Mouse (Mus musculus): ENCODE results near the gene Zfp146. TPM values are rescaled to one million over a fixed set of nuclear protein-coding genes. Genes with fewer than 3 reads are reported as not detected.
"Not testable (repeated sequence)": the region's sequence is repeated elsewhere in the genome, so short reads cannot be mapped to it uniquely, and the experiment has no call there.

Gene Zfp146
- polyA plus RNA-seq (2015; fragmentation: Nextera tagmentation; extraction: Ambion mirVana): 17.4 and 18.0 TPM in 2 replicates

DNA sequence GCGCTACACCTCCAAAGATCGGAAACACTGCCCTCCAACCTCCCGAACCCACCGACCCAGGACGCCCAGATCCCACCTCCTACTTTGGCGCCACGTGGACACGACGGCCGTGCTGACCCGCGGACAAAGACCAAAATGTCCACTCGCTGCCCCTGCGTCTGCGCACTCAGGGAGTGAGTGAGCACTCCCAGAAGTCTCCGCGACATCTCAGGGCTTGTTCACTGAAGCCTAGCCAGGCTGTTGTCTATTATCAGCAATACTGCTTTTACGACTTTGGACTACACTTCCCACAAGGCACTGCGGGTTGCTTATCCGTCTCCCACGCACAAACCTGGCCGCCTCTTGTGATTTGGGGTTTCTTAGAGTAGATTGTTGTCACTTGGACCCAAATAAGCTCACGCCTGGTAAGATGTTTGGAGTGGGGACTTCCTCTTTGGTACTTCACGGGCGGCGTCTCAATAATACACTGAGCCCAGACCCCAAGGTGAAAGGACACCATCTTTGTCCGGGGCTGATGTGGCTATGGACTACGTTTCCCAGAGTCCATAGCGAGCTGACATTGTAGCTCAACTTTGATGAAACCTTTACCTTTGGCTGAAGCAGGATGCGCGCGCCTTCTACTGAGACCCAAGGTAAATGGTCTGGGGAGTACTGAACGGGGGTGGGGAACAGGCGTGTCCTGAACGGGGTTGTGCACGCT lies at the start of gene Zfp146:
TSS of gene Zfp146 (minus strand) at position 168 of the 700 bp plus-strand sequence.
- peak within 1 kb of the TSS; percentile 88 for H3K9ac ChIP-seq (replicated peaks; ENCODE audit: low read depth, low read length)
- peak; percentile 97 for ATAC-seq
- H3K4me3 ChIP-seq (replicated peaks; ENCODE audit: low read length): peak within 1 kb of the TSS; percentile 59
- H3K27ac ChIP-seq (ENCODE audit: low read length): peak within 1 kb of the TSS; percentile 91
- H3K4me2 ChIP-seq (ENCODE audit: low read length): peak within 1 kb of the TSS; percentile 64
- peaks cover 20% of the 10 kb centered on the region for H3K4me1 ChIP-seq (replicated peaks; ENCODE audit: control insufficient read depth, insufficient read depth, low read length)
- peaks cover 12% of the 10 kb centered on the region for H3K9me3 ChIP-seq (ENCODE audit: control insufficient read depth, low read length)
- under 1% methylated on average over 36 of the region's 36 CpGs for WGBS
- peaks cover 20% of the 10 kb centered on the region for H3K36me3 ChIP-seq (ENCODE audit: control insufficient read depth, insufficient read depth)
- H3K27me3 ChIP-seq (replicated peaks; ENCODE audit: control insufficient read depth, insufficient read depth, low read length): no peaks in the 10 kb centered on the region

DNA sequence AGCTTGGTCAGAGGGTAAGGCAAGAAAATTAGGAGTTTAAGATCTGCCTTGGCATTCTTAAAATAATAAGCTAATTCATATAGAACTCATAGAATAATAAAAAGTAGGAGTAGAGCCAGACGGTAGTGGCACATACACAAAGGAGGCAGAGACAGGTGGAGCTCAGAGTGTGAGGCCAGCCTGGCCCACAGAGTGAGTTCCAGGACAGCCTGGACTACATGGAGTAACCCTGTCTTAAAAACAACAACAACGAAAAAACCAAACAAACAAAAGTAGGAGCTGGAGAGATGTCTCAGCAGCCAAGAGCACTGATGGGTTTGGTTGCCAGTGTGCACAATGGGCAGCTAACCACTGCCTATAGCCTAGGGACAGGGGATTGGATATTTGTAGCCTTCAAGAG lies 47.7 kb upstream of the Zfp146 start:
- Histone ChIP-seq H3K27me3 (replicated peaks; ENCODE audit: control insufficient read depth, insufficient read depth, low read length) (no peaks in the 10 kb centered on the region), H3K4me3 (replicated peaks; ENCODE audit: low read length) (no peak overlapping the region), H3K9ac (replicated peaks; ENCODE audit: low read depth, low read length) (no peak overlapping the region), H3K4me1 (replicated peaks; ENCODE audit: control insufficient read depth, insufficient read depth, low read length) (peaks cover 8% of the 10 kb centered on the region), H3K9me3 (ENCODE audit: control insufficient read depth, low read length) (no peaks in the 10 kb centered on the region), H3K36me3 (ENCODE audit: control insufficient read depth, insufficient read depth) (no peaks in the 10 kb centered on the region), H3K27ac (ENCODE audit: low read length) (no peak overlapping the region), H3K4me2 (ENCODE audit: low read length) (no peak overlapping the region)
- 78% methylated on average over 2 of the region's 2 CpGs for WGBS
- 0 out of 2 replicates have a peak, but pooled peaks have one; percentile 26 for ATAC-seq

DNA sequence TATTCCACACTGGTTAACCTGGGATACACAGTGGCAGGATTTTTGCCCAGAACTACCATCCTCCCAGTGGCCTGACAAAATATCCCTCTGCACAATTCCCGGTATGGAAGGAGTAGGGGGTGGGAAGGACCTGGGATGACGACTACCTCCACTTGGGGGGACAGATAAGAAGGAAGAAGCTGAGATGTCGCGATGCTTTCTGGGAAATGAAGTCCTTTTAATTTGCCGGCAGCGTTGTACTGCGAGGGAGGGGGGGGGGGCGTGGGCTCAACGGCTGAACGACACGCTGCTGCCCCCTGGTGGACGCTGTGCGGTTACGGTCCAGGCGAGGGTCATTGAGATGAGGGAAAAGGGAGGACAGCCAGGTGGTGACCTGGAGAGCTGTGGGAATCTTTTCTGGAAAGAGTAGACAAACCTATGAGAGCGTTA lies 47.2 kb upstream of the Zfp146 start:
- Histone ChIP-seq H3K4me2 (ENCODE audit: low read length) (peak overlapping the region; percentile 42), H3K36me3 (ENCODE audit: control insufficient read depth, insufficient read depth) (no peaks in the 10 kb centered on the region), H3K27me3 (replicated peaks; ENCODE audit: control insufficient read depth, insufficient read depth, low read length) (no peaks in the 10 kb centered on the region), H3K27ac (ENCODE audit: low read length) (peak overlapping the region; percentile 4; the same call in 1 of the 2 replicates), H3K9ac (replicated peaks; ENCODE audit: low read depth, low read length) (peak overlapping the region; percentile 30; the same call in 1 of the 2 replicates), H3K4me1 (replicated peaks; ENCODE audit: control insufficient read depth, insufficient read depth, low read length) (peaks cover 8% of the 10 kb centered on the region), H3K9me3 (ENCODE audit: control insufficient read depth, low read length) (no peaks in the 10 kb centered on the region), H3K4me3 (replicated peaks; ENCODE audit: low read length) (peak overlapping the region; percentile 23)
- under 1% methylated on average over 15 of the region's 16 CpGs for WGBS
- ATAC-seq: peak; percentile 81

DNA sequence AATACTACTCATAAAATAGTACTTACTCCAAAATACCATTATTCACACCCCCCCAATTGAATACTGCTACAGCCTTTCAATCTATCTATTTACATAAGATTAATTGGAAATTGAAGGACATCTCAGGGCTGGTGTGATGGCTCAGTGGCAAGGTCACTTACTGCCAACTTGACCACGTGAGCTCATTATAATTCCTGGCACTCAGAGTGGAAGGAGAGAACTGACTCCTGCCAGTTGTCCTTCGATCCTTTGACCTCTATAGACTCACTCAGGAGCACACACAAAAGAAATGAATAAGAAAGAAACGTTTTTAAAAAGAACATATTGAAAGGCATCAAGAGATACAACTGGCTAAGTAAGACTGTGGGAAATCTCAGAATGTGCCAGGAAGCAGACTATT lies 46.3 kb upstream of the Zfp146 start:
- H3K9me3 ChIP-seq (ENCODE audit: control insufficient read depth, low read length): no peaks in the 10 kb centered on the region
- 75% methylated on average over 3 of the region's 3 CpGs for WGBS
- no peaks in the 10 kb centered on the region for H3K36me3 ChIP-seq (ENCODE audit: control insufficient read depth, insufficient read depth)
- H3K4me3 ChIP-seq (replicated peaks; ENCODE audit: low read length): no peak overlapping the region
- ATAC-seq: no peak
- no peaks in the 10 kb centered on the region for H3K27me3 ChIP-seq (replicated peaks; ENCODE audit: control insufficient read depth, insufficient read depth, low read length)
- no peak overlapping the region for H3K27ac ChIP-seq (ENCODE audit: low read length)
- H3K9ac ChIP-seq (replicated peaks; ENCODE audit: low read depth, low read length): no peak overlapping the region
- H3K4me2 ChIP-seq (ENCODE audit: low read length): no peak overlapping the region
- peaks cover 8% of the 10 kb centered on the region for H3K4me1 ChIP-seq (replicated peaks; ENCODE audit: control insufficient read depth, insufficient read depth, low read length)

DNA sequence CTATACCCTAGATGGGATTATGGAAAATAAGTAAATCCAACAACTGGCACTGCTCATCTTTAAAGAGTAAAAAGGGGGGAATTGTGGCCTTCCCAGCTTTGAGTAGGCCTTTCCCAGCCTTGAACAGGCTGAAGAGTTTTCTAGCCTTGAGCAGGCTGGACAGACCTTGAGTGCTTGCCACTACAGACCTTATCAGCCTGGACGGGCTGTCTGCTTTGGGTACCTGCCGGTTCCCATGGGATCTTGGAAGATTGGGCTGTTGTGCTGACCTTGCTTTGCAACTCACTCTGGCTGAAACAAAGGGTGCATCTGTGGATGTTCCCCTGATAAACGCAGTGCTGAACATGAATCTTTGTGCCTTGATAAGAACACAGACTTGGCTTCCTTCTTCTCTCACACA lies 44.3 kb upstream of the Zfp146 start:
- no peak overlapping the region for H3K27ac ChIP-seq (ENCODE audit: low read length)
- H3K4me3 ChIP-seq (replicated peaks; ENCODE audit: low read length): no peak overlapping the region
- no peaks in the 10 kb centered on the region for H3K9me3 ChIP-seq (ENCODE audit: control insufficient read depth, low read length)
- 87% methylated on average over 3 of the region's 3 CpGs for WGBS
- no peaks in the 10 kb centered on the region for H3K27me3 ChIP-seq (replicated peaks; ENCODE audit: control insufficient read depth, insufficient read depth, low read length)
- H3K4me2 ChIP-seq (ENCODE audit: low read length): no peak overlapping the region
- H3K9ac ChIP-seq (replicated peaks; ENCODE audit: low read depth, low read length): no peak overlapping the region
- H3K36me3 ChIP-seq (ENCODE audit: control insufficient read depth, insufficient read depth): no peaks in the 10 kb centered on the region
- H3K4me1 ChIP-seq (replicated peaks; ENCODE audit: control insufficient read depth, insufficient read depth, low read length): no peaks in the 10 kb centered on the region; the same call in 1 of the 2 replicates
- ATAC-seq: no peak

DNA sequence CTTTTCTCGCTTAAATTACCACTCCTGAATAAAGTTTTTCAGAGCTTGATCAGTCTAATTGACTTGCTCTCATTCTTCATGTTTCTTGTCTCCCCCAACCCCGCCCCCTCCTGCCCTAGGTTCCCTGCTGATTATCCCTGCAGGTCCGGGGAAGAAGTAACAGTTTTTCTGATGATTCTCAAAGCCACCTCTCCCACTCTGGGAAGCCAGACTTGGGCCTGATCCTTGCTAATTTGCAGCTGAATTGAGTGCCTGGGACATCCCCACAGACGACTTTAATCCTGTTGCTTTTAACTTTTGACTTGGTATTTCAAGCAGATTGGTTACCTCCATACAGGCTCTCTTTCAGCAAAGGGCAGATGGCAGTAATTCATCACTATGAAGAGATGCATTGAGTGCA lies 41.5 kb upstream of the Zfp146 start:
- ATAC-seq: no peak
- WGBS: 18% methylated on average over 4 of the region's 4 CpGs
- H3K4me1 ChIP-seq (replicated peaks; ENCODE audit: control insufficient read depth, insufficient read depth, low read length): no peaks in the 10 kb centered on the region
- no peak overlapping the region for H3K4me3 ChIP-seq (replicated peaks; ENCODE audit: low read length)
- no peaks in the 10 kb centered on the region for H3K36me3 ChIP-seq (ENCODE audit: control insufficient read depth, insufficient read depth)
- no peaks in the 10 kb centered on the region for H3K9me3 ChIP-seq (ENCODE audit: control insufficient read depth, low read length)
- H3K9ac ChIP-seq (replicated peaks; ENCODE audit: low read depth, low read length): no peak overlapping the region
- no peak overlapping the region for H3K4me2 ChIP-seq (ENCODE audit: low read length)
- 0 out of 2 replicates have a peak, but pooled peaks cover 2% of the 10 kb centered on the region for H3K27me3 ChIP-seq (replicated peaks; ENCODE audit: control insufficient read depth, insufficient read depth, low read length)
- no peak overlapping the region for H3K27ac ChIP-seq (ENCODE audit: low read length)

DNA sequence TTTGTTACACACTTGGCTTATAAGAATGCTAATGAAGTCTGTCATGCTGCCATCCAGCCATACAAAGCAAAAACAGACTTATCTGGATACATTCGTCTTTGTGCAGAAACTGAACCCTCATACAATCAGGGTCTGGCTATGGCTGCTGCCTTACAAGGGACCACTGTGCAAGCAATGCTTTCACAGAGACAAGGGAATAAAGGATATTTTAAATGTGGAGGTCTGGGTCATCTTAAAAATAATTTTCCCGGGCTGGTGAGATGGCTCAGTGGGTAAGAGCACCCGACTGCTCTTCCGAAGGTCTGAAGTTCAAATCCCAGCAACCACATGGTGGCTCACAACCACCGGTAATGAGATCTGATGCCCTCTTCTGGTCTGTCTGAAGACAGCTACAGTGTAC lies 36.8 kb upstream of the Zfp146 start:
- WGBS: 61% methylated on average over 5 of the region's 5 CpGs
- not testable (repeated sequence) for H3K36me3 ChIP-seq (ENCODE audit: control insufficient read depth, insufficient read depth); H3K9ac ChIP-seq (replicated peaks; ENCODE audit: low read depth, low read length); H3K27ac ChIP-seq (ENCODE audit: low read length); H3K27me3 ChIP-seq (replicated peaks; ENCODE audit: control insufficient read depth, insufficient read depth, low read length); H3K9me3 ChIP-seq (ENCODE audit: control insufficient read depth, low read length); H3K4me3 ChIP-seq (replicated peaks; ENCODE audit: low read length); H3K4me1 ChIP-seq (replicated peaks; ENCODE audit: control insufficient read depth, insufficient read depth, low read length); ATAC-seq; H3K4me2 ChIP-seq (ENCODE audit: low read length)

DNA sequence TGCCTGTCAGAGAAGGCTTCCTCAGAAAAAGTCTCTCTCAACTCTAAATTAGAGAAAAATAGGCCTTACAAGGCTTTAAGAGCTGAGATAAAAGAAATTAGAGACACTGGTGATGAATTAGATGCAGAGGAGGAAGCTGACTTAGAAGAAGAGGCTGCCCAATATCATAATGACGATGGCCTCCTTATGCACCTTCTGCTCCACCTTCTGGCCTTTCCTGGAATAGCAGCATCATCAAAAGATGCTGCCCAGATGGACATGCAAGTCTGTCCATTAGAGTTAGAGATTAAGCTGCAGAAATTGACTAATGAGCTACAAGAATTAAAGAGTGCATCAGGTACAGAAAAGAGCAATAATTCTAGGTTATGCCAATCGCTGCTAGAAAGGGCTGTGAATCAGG lies 35.8 kb upstream of the Zfp146 start:
- no peaks in the 10 kb centered on the region for H3K4me1 ChIP-seq (replicated peaks; ENCODE audit: control insufficient read depth, insufficient read depth, low read length)
- H3K9ac ChIP-seq (replicated peaks; ENCODE audit: low read depth, low read length): no peak overlapping the region
- no peak overlapping the region for H3K4me3 ChIP-seq (replicated peaks; ENCODE audit: low read length)
- ATAC-seq: no peak
- H3K36me3 ChIP-seq (ENCODE audit: control insufficient read depth, insufficient read depth): no peaks in the 10 kb centered on the region
- H3K27me3 ChIP-seq (replicated peaks; ENCODE audit: control insufficient read depth, insufficient read depth, low read length): 0 out of 2 replicates have a peak, but pooled peaks cover 2% of the 10 kb centered on the region
- no peaks in the 10 kb centered on the region for H3K9me3 ChIP-seq (ENCODE audit: control insufficient read depth, low read length)
- H3K27ac ChIP-seq (ENCODE audit: low read length): no peak overlapping the region
- WGBS: 3% methylated on average over 2 of the region's 2 CpGs
- no peak overlapping the region for H3K4me2 ChIP-seq (ENCODE audit: low read length)

DNA sequence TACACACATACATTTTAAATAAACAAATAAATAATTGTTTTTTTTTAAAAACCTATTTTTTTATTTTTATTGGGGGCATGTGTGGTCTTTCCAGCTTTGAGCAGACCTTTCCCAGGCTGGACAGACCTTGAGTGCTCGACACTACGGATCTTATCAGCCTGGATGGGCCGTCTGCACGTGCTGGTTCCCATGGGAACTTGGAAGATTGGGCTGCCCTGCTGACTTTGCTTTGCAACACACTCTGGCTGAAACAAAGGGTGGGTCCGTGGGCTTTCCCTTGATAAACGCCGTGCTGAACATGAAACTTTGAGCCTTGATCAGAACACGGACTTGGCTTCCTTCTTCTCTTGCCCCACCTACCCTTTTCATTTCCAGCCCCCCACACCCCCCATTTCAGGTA lies 34.8 kb upstream of the Zfp146 start:
- Histone ChIP-seq H3K4me1 (replicated peaks; ENCODE audit: control insufficient read depth, insufficient read depth, low read length) (no peaks in the 10 kb centered on the region), H3K4me3 (replicated peaks; ENCODE audit: low read length) (no peak overlapping the region), H3K4me2 (ENCODE audit: low read length) (no peak overlapping the region), H3K36me3 (ENCODE audit: control insufficient read depth, insufficient read depth) (no peaks in the 10 kb centered on the region), H3K9ac (replicated peaks; ENCODE audit: low read depth, low read length) (no peak overlapping the region), H3K27me3 (replicated peaks; ENCODE audit: control insufficient read depth, insufficient read depth, low read length) (0 out of 2 replicates have a peak, but pooled peaks cover 2% of the 10 kb centered on the region), H3K9me3 (ENCODE audit: control insufficient read depth, low read length) (no peaks in the 10 kb centered on the region), H3K27ac (ENCODE audit: low read length) (no peak overlapping the region)
- ATAC-seq: no peak
- 17% methylated on average over 8 of the region's 8 CpGs for WGBS
